Mouse (Mus musculus) ES-Bruce4 (cell line): ENCODE results near the gene Pes1. TPM values are rescaled to one million over a fixed set of nuclear protein-coding genes. Genes with fewer than 3 reads are reported as not detected.
"Not testable (repeated sequence)": the region's sequence is repeated elsewhere in the genome, so short reads cannot be mapped to it uniquely, and the experiment has no call there.

Source experiments
- H3K27ac ChIP-seq: 2 replicates; pipeline ENCODE4 v1.5.1; 2012; ENCODE audit warnings: low read length, inconsistent platforms; ENCODE audit not compliant: insufficient read depth
- H3K27me3 ChIP-seq: 2 replicates; pipeline ENCODE4 v1.6.1; 2012; ENCODE audit warnings: mild to moderate bottlenecking, low read length, inconsistent platforms; ENCODE audit not compliant: control insufficient read depth, poor library complexity, insufficient read depth, severe bottlenecking
- H3K36me3 ChIP-seq: 2 replicates; pipeline ENCODE4 v1.6.1; 2012; ENCODE audit warnings: inconsistent platforms, mild to moderate bottlenecking, low read length, moderate library complexity; ENCODE audit not compliant: control insufficient read depth, poor library complexity, insufficient read depth, severe bottlenecking
- H3K4me1 ChIP-seq: one replicate; pipeline ENCODE4 v1.8.1; 2011; ENCODE audit warnings: low read length; ENCODE audit not compliant: control insufficient read depth, insufficient read depth
- H3K4me3 ChIP-seq: 2 replicates; pipeline ENCODE4 v1.5.1; 2011; ENCODE audit warnings: low read depth, mild to moderate bottlenecking, low read length
- H3K9ac ChIP-seq: 2 replicates; pipeline ENCODE4 v1.6.1; 2012; ENCODE audit warnings: low read depth, mild to moderate bottlenecking, inconsistent platforms; ENCODE audit not compliant: poor library complexity, severe bottlenecking
- H3K9me3 ChIP-seq: replicated peaks from 2 replicates; pipeline ENCODE4 v1.6.1; 2012; ENCODE audit warnings: mild to moderate bottlenecking, low read length, inconsistent platforms; ENCODE audit not compliant: control insufficient read depth, poor library complexity, insufficient read depth, severe bottlenecking
- CTCF ChIP-seq: IDR thresholded peaks from one replicate; pipeline ENCODE4 v1.8.1; 2011; ENCODE audit warnings: low read depth, low read length
- EP300 ChIP-seq: IDR thresholded peaks from 2 replicates; pipeline ENCODE4 v1.6.1; 2011; ENCODE audit warnings: low read depth, low read length; ENCODE audit not compliant: insufficient read depth
- POLR2A ChIP-seq: IDR thresholded peaks from one replicate; pipeline ENCODE4 v1.8.1; 2011; ENCODE audit warnings: low read length; ENCODE audit not compliant: insufficient read depth
- polyA plus RNA-seq: library from polyadenylated mRNA; stranded (reverse); fragments of >200 nt; gene quantifications from 2 replicates; pipeline ENCODE4 v1.2.4, GENCODE M21; 2011; ENCODE audit warnings: low read depth; ENCODE audit not compliant: missing spikeins, insufficient read depth, insufficient read length

Gene Pes1
- polyA plus RNA-seq, 1 experiment: 252 TPM

DNA sequence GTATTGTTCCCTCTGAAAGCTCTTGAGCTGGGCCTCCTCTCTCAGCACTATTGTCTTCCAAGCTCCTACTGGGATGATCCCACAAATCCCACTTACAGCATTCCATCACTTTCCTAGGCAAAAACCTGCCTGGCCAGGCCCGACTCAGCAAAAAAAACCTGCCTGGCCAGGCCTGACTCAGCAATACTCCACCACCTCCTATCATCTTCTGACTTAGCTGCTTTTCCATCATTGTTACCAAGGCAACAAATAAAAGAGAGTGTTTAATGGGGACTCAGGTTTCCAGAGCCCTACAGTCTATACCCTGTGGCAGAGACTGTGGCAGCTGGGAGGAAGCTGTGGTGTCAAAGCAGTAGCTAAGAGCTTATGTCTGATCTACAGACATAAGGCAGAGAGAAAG, 48.8 kb downstream of the Pes1 start:
- no peak for TF ChIP-seq EP300
- no peak for TF ChIP-seq POLR2A
- TF ChIP-seq CTCF: no peak
- Histone ChIP-seq H3K9ac (no peak overlapping the region), H3K4me3 (no peak overlapping the region)

DNA sequence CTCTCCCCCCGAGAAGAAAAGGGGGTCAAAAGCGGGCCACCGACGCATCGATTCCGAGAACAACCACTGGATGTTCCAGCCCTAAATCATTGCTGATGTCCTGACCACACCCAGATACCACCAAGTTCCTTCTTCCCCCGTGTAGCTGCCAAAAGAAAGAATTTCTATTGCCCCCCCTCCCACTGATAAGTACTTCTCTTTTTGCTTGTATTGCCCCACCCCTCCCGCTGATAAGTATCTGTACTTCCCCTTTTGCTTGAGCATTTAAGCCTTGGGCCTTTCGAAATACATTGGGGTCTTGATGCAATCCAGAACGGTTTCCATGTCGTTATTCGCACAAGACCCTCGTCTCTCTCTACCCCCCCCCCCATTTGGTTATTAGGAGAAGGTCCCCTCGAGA, 52.0 kb downstream of the Pes1 start:
- not testable (repeated sequence) for H3K4me1 ChIP-seq, H3K9ac ChIP-seq, H3K27me3 ChIP-seq, H3K9me3 ChIP-seq, H3K36me3 ChIP-seq, H3K27ac ChIP-seq, H3K4me3 ChIP-seq

More for the DNA sequence above, 48.8 kb downstream of the Pes1 start:
- no peaks in the 10 kb centered on the region; the same call in 1 of the 2 replicates for H3K9me3 ChIP-seq
- no peaks in the 10 kb centered on the region for H3K27me3 ChIP-seq
- no peak overlapping the region for H3K27ac ChIP-seq
- no peaks in the 10 kb centered on the region for H3K36me3 ChIP-seq
- no peaks in the 10 kb centered on the region for H3K4me1 ChIP-seq

DNA sequence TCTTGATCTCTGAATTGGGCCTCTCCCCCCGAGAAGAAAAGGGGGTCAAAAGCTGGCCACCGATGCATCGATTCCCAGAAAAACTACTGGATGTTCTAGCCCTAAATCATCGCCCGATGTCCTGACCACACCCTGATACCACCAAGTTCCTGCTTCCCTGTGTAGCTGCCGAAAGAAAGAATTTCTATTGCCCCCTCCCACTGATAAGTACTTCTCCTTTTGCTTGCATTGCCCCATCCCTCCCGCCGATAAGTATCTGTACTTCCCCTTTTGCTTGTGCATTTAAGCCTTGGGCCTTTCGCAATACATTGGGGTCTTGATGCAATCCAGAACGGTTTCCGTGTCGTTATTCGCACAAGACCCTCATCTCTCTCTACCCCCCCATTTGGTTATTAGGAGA, 58.3 kb downstream of the Pes1 start:
- not testable (repeated sequence) for H3K9ac ChIP-seq, H3K4me3 ChIP-seq, H3K27me3 ChIP-seq, H3K27ac ChIP-seq, H3K36me3 ChIP-seq, H3K9me3 ChIP-seq, H3K4me1 ChIP-seq

DNA sequence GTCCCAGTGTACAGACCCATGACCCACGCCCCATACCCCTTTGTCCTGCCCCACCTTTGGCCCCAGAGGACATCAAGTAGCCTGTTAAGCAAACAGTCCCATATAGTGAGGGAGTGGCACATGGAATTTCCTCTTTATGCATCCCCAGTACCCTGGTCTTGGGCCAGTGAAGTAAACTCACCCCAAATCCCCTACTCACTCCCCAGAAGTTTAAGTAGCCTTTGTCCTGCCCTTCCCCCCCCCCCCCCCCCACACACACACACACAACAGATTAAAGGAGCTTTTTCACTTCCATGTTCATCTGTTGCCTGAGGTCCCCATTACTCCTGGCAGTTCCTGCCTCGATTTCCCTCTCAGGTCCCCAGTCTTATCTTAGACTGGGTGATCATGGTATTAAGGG, 59.5 kb downstream of the Pes1 start:
- Histone ChIP-seq H3K27ac (no peak overlapping the region), H3K4me3 (no peak overlapping the region), H3K4me1 (peaks cover 2% of the 10 kb centered on the region), H3K27me3 (no peaks in the 10 kb centered on the region; the same call in 1 of the 2 replicates), H3K36me3 (no peaks in the 10 kb centered on the region), H3K9me3 (0 out of 2 replicates have a peak, but pooled peaks cover 3% of the 10 kb centered on the region), H3K9ac (no peak overlapping the region)
- TF ChIP-seq POLR2A: no peak
- TF ChIP-seq EP300: no peak
- no peak for TF ChIP-seq CTCF

DNA sequence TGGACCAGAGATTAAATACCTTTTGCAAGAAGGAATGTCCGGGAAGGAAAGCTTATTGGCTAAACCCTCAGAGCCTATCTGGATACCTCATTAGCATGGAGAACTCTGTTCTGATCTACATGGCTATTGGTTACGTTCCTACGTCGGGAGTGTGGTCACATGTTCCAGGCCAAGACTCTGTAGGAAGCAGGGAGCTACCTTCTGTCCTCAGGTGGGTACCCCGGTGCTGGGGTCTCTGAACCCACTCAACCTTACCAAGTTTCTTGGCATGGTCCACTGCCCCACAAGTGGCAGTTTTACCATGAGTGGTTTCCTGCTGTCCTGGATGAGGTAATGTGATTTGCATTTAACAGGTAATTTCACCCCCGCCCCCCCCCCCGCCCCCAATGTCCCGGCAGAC, 63.3 kb downstream of the Pes1 start:
- H3K4me3 ChIP-seq: no peak overlapping the region
- peaks cover 4% of the 10 kb centered on the region for H3K4me1 ChIP-seq
- no peaks in the 10 kb centered on the region; the same call in 1 of the 2 replicates for H3K27me3 ChIP-seq
- no peaks in the 10 kb centered on the region for H3K36me3 ChIP-seq
- TF ChIP-seq EP300 (no peak), POLR2A (no peak), CTCF (no peak)
- H3K9me3 ChIP-seq: 0 out of 2 replicates have a peak, but pooled peaks cover 3% of the 10 kb centered on the region
- no peak overlapping the region for H3K27ac ChIP-seq
- no peak overlapping the region for H3K9ac ChIP-seq

DNA sequence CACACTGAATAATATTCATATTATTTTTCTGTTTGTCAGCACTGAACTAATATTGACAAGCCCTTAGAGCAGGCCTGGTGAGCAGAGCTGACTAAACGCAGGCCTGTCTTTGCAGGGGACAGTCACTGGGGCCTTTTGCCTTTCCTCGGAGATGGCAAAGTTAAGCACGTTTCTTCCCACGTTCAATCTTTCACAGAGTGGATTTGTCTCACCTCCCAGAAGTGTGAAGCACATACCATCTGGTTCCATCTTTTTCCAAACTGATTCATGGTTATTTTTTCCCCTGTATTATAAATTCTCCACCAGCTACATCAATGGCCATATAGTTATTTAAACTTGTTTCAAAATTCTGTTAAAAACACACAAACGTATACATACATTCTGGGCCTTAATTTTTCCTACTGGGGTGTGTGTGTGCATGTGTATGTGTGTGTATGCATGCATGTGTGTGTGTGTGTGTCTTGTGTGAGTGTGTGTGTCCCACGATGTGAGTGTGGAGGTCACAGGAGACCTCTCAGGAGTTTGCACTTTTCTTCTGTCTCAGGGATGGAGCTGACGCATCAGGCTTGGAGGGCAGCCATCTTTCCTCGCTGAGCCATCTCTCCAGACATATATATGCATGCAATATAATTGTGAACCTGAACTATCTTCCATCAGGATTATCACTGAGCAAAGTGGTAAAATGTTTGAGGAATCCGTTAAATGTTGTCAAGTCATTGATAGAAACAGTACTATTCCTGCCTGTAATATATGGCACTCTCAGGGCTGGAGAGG, 64.0 kb downstream of the Pes1 start:
- H3K9me3 ChIP-seq: no peaks in the 10 kb centered on the region

More for the DNA sequence above, 64.0 kb downstream of the Pes1 start:
- peaks cover 4% of the 10 kb centered on the region for H3K4me1 ChIP-seq
- no peaks in the 10 kb centered on the region; the same call in 1 of the 2 replicates for H3K27me3 ChIP-seq
- no peak overlapping the region for H3K27ac ChIP-seq
- no peak for TF ChIP-seq POLR2A
- no peak for TF ChIP-seq EP300
- no peak for TF ChIP-seq CTCF
- H3K4me3 ChIP-seq: no peak overlapping the region
- no peak overlapping the region for H3K9ac ChIP-seq
- no peaks in the 10 kb centered on the region for H3K36me3 ChIP-seq
